Mouse (Mus musculus) kidney, embryonic 16.5 days (tissue): ENCODE data around the gene Sprr2a3. TPM values are rescaled to one million over a fixed set of nuclear protein-coding genes. Genes with fewer than 3 reads are reported as not detected.
A peak's percentile ranks its signal among the peaks of the same experiment; 100 is the strongest.
"Not testable (repeated sequence)": the region's sequence is repeated elsewhere in the genome, so short reads cannot be mapped to it uniquely, and the experiment has no call there.

Source experiments
- ATAC-seq: fragments of 200-750 bp; cut with Nextera tagmentation; 2 replicates; pipeline ENCODE4 v1.8.0; 2017; ENCODE audit warnings: moderate TSS enrichment; ENCODE audit not compliant: low FRiP score, low TSS enrichment
- H3K27ac ChIP-seq: fragments of 300-500 bp; sonication (generic); 2 replicates; pipeline ENCODE4 v1.5.1; 2014; ENCODE audit warnings: low read length
- H3K27me3 ChIP-seq: fragments of 300-500 bp; sonication (generic); 2 replicates; pipeline ENCODE4 v1.6.1; 2014; ENCODE audit warnings: low read length, control low read depth, mixed read lengths; ENCODE audit not compliant: insufficient read depth
- H3K36me3 ChIP-seq: fragments of 300-500 bp; sonication (generic); 2 replicates; pipeline ENCODE4 v1.6.1; 2014; ENCODE audit warnings: low read length, control low read depth, mixed read lengths; ENCODE audit not compliant: insufficient read depth
- H3K4me1 ChIP-seq: fragments of 300-500 bp; sonication (generic); 2 replicates; pipeline ENCODE4 v1.6.1; 2014; ENCODE audit warnings: low read length, control low read depth, mixed read lengths; ENCODE audit not compliant: insufficient read depth
- H3K4me2 ChIP-seq: fragments of 300-500 bp; sonication (generic); replicated peaks from 2 replicates; pipeline ENCODE4 v1.6.1; 2014; ENCODE audit warnings: low read depth, low read length
- H3K4me3 ChIP-seq: fragments of 300-500 bp; sonication (generic); 2 replicates; pipeline ENCODE4 v1.5.1; 2014; ENCODE audit warnings: mild to moderate bottlenecking, low read length
- H3K9ac ChIP-seq: fragments of 300-500 bp; sonication (generic); replicated peaks from 2 replicates; pipeline ENCODE4 v1.6.1; 2014; ENCODE audit warnings: low read length
- H3K9me3 ChIP-seq: fragments of 300-500 bp; sonication (generic); 2 replicates; pipeline ENCODE4 v1.6.1; 2016; ENCODE audit warnings: low read length, control low read depth
- WGBS: fragments of 180-500 bp; shearing (Covaris S2); extraction: QIAGEN DNeasy Blood & Tissue Kit; methylation state at CpG from one replicate; pipeline ENCODE4 v1.1.7; 2014; 5-methylcytosine and 5-hydroxymethylcytosine counted together
- polyA plus RNA-seq: library from polyadenylated mRNA; unstranded; fragments of >200 nt; fragmentation: Nextera tagmentation; extraction: Ambion mirVana; gene quantifications from 2 replicates; pipeline ENCODE4 v1.2.1, GENCODE M21; 2015

Sprr2a3 gene
- polyA plus RNA-seq, 1 experiment from 2014 or later = 0.49 TPM

DNA sequence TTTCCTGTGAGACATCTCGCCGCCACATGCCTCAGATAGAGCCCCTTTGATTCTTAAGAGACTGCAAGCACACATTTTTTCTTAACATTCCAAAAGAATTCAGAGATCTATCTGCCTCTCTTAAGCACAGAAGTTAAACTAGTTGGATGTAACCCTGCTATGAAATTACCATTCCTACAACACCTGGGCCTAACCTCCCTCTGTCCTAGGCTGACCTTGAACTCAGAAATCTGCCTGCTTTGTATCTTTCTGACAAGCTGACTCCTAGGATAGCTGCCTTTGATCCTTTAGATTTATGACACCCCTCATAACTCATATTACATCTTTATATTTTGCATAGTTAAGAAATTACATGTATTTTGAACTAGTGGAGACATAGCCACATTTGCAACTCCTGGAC lies 21.8 kb upstream of the Sprr2a3 start:
- not testable (repeated sequence) for H3K36me3 ChIP-seq, H3K9me3 ChIP-seq, H3K27ac ChIP-seq, H3K4me1 ChIP-seq, ATAC-seq, H3K4me3 ChIP-seq, H3K4me2 ChIP-seq, H3K9ac ChIP-seq, H3K27me3 ChIP-seq
- WGBS = no CpG with 5 or more reads among the region's 2 CpGs

GRCm38 (mm10) chr3:92271414-92271985 lies 13.7 kb upstream of the Sprr2a3 start:
- H3K9ac ChIP-seq, H3K27me3 ChIP-seq, H3K9me3 ChIP-seq, H3K4me1 ChIP-seq, H3K36me3 ChIP-seq, H3K4me2 ChIP-seq, H3K4me3 ChIP-seq, H3K27ac ChIP-seq: not testable (repeated sequence)
- no CpG with 5 or more reads among the region's 4 CpGs for WGBS
- ATAC-seq = peak; percentile 90

DNA sequence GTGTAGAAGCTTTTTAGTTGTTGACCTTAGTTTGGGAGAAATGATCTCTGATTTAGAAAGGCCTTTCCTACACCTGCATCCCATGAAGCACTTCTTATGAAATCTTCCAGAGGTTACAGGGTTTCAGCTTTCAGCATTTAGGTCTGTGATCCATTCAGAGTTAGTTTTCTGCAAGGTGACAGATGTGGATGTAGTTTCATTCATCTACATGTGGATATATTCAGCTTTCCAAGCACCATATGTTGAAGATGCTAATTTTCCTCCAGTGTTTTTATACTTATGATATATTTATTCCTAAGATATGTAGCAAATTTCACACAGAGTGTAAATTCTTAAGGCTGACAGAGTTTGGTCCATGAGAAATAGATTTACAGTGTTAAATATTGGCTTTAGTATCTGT lies 11.7 kb upstream of the Sprr2a3 start:
- not testable (repeated sequence) for H3K4me3 ChIP-seq, H3K9ac ChIP-seq, H3K27me3 ChIP-seq, H3K36me3 ChIP-seq, H3K27ac ChIP-seq, ATAC-seq, H3K4me2 ChIP-seq, H3K4me1 ChIP-seq, H3K9me3 ChIP-seq

DNA sequence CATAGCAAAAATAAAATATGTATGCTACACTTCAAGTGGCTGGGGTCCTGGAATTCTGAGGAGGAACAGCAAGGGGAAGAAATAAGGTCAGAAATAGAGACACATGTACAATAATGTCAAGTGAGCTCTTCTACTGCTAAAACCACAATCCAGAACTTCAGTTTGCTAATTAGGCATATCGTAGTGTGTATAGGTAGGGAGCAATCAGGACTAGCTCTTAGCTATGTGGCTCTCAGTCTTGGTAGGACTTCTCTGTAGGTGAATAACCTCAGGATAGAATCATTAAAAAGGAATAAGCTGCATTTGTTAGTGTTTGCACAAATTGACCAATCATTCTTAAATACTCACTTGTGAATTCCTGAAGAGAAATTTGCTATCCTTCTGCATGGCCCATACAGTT lies 11.2 kb upstream of the Sprr2a3 start:
- no CpG with 5 or more reads among the region's 1 CpGs for WGBS
- H3K9me3 ChIP-seq, H3K4me1 ChIP-seq, H3K27ac ChIP-seq, H3K36me3 ChIP-seq, H3K9ac ChIP-seq, H3K27me3 ChIP-seq, H3K4me2 ChIP-seq, ATAC-seq, H3K4me3 ChIP-seq: not testable (repeated sequence)

DNA sequence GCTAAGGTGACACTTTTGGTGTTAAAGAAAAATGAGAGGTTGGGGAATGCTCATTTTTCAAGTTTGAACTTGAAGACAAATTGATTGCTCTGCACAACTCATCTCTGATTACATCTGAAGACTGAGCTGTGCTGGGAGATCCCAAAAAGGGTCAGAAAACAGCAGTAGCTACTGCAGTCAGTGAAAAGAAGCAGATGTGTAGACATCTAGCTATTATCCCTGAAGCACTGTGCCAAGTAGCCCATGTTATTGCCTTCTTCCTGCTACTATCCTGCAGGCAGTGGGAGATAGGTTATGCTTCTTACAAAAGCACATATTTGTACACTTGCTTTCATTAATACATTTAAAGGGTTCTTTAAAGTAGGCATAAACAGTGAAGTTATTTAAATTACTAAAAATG lies 5.6 kb upstream of the Sprr2a3 start:
- not testable (repeated sequence) for H3K4me3 ChIP-seq, H3K4me2 ChIP-seq, H3K27ac ChIP-seq, H3K9me3 ChIP-seq, H3K9ac ChIP-seq, H3K4me1 ChIP-seq, H3K36me3 ChIP-seq, ATAC-seq, H3K27me3 ChIP-seq

DNA sequence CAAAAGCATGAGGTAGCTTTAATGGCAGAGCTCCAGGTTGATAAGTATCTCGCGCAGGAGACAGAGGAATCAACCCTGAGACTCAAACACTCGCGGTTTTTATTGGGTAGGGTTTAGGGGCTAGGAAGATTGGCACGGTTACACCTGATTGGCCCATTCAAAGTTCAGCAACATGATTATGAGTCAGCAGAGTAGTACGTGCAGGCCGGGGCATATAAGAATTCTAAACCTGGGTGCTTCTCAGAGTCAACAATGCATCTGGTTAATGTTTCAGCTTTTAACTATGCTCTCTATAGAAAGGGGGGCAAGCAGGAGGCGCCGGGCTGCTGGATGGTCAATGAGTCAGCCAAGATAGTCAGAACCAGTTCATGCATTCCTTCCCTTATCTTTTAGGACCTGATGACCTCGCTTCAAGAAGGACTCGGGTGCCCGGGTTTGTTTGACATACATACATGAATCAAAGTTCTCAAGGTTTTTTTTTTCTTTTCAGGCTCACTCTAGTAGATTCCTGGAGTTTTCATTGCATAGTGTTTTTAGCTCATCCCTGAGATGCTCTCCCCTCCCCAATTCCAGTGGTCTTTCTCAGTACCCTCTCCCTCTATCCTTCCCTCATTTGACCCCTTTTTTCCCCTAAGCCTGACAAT lies 4.1 kb upstream of the Sprr2a3 start:
- not testable (repeated sequence) for H3K4me1 ChIP-seq, H3K4me3 ChIP-seq, H3K4me2 ChIP-seq, H3K36me3 ChIP-seq, H3K27me3 ChIP-seq, H3K27ac ChIP-seq, H3K9me3 ChIP-seq, H3K9ac ChIP-seq
- peak; percentile 92 for ATAC-seq
- 64% methylated on average over 5 of the region's 12 CpGs for WGBS

GRCm38 (mm10) chr3:92288489-92288888 lies 3.3 kb downstream of the Sprr2a3 start:
- WGBS = 70% methylated on average over 4 of the region's 6 CpGs
- H3K9me3 ChIP-seq, H3K27me3 ChIP-seq, H3K4me1 ChIP-seq, H3K27ac ChIP-seq, H3K4me3 ChIP-seq, H3K4me2 ChIP-seq, H3K36me3 ChIP-seq, H3K9ac ChIP-seq: not testable (repeated sequence)
- 0 out of 2 replicates have a peak, but pooled peaks have one; percentile 31 for ATAC-seq

- no peak for ATAC-seq
- WGBS = 100% methylated on average over 1 of the region's 1 CpGs
Measured at GRCm38 (mm10) chr3:92307406-92307805, 22.2 kb downstream of the Sprr2a3 start.

GRCm38 (mm10) chr3:92316320-92316719 lies 31.1 kb downstream of the Sprr2a3 start, which contains the start of gene Sprr2b:
Gene Sprr2b (plus strand): TSS chr3:92316620.
- H3K27me3 ChIP-seq = no peaks in the 10 kb centered on the region
- no peaks in the 10 kb centered on the region for H3K9me3 ChIP-seq
- no peak within 1 kb of the TSS for H3K9ac ChIP-seq
- no peaks in the 10 kb centered on the region for H3K4me1 ChIP-seq
- no peaks in the 10 kb centered on the region for H3K36me3 ChIP-seq
- no peak within 1 kb of the TSS for H3K4me2 ChIP-seq
- no peak for ATAC-seq
- H3K4me3 ChIP-seq = no peak within 1 kb of the TSS
- WGBS = 85% methylated on average over 2 of the region's 2 CpGs
- no peak within 1 kb of the TSS for H3K27ac ChIP-seq

More at GRCm38 (mm10) chr3:92307406-92307805, 22.2 kb downstream of the Sprr2a3 start:
- Histone ChIP-seq H3K27ac (no peak overlapping the region), H3K4me3 (no peak overlapping the region), H3K4me2 (no peak overlapping the region), H3K4me1 (no peaks in the 10 kb centered on the region), H3K36me3 (no peaks in the 10 kb centered on the region), H3K9ac (no peak overlapping the region), H3K9me3 (no peaks in the 10 kb centered on the region), H3K27me3 (no peaks in the 10 kb centered on the region)

DNA sequence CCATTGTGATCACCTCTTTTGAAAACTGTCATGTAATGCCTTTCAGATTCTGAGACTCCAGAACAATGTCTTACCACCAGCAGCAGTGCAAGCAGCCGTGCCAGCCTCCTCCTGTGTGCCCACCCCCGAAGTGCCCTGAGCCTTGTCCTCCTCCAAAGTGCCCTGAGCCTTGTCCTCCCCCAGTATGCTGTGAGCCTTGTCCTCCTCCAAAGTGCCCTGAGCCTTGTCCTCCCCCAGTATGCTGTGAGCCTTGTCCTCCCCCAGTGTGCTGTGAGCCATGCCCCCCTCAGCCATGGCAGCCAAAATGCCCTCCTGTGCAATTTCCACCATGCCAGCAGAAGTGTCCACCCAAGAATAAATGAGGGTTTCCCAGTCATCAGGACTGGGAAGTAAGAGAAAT lies 32.2 kb downstream of the Sprr2a3 start:
- no peaks in the 10 kb centered on the region for H3K9me3 ChIP-seq
- no peaks in the 10 kb centered on the region for H3K36me3 ChIP-seq
- H3K9ac ChIP-seq = no peak overlapping the region
- H3K4me3 ChIP-seq = no peak overlapping the region
- H3K27me3 ChIP-seq = no peaks in the 10 kb centered on the region
- no peak overlapping the region for H3K27ac ChIP-seq
- no peak overlapping the region for H3K4me2 ChIP-seq
- H3K4me1 ChIP-seq = no peaks in the 10 kb centered on the region
- peak; percentile 78 for ATAC-seq
- 45% methylated on average over 2 of the region's 2 CpGs for WGBS
